Mouse (Mus musculus): ENCODE measurements around the gene Pibf1.

The Pibf1 gene

GRCm38 (mm10) chr14:99263816-99264215 is 164.6 kb downstream of the Pibf1 start:
- no peak for DNase-seq (ENCODE audit: extremely low read depth, insufficient read length, low spot score)

DNA sequence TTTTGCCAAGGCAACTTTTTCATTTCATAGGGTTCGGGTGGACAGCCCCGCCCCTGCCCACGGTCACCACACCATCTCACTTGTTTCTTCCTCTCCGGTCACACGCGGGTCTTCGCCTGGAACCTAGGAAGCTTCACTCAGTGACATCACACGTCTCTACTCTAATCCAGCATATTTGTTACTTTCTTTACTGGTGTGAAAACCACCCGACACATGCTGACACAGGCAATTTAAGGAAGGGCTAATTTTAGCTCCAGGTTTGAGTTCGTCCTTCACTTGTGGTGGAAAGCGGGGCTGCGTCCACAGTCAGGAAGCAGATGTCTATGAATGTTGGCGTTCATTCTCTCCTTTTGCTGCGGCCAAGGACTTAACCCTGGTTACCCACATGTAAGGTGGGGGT is 166.6 kb downstream of the Pibf1 start:
- no peak for DNase-seq (ENCODE audit: extremely low read depth, insufficient read length, low spot score)

DNA sequence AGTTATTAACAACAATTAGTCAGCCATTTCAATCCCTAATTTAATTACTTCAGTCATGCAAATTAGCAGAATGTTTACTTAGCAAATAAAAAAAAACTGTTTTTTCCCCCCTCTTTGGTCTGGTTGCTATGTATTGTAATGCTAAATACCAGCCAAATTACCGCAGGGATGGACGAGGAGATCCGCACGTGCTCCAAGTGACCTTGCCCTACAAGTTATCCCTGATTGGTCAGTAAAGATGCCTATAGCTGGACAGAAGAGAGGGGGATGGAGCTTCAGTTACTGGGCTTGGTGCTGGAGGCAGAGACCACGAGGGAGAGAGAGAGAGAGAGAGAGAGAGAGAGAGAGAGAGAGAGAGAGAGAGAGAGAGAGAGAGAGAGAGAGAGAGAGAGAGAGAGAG is 167.5 kb downstream of the Pibf1 start:
- DNase-seq (ENCODE audit: extremely low read depth, insufficient read length, low spot score) = no peak

GRCm38 (mm10) chr14:99274056-99274455 is 174.8 kb downstream of the Pibf1 start:
- no peak for DNase-seq (ENCODE audit: extremely low read depth, insufficient read length, low spot score)

GRCm38 (mm10) chr14:99275827-99276226 is 176.6 kb downstream of the Pibf1 start:
- no peak for DNase-seq (ENCODE audit: extremely low read depth, insufficient read length, low spot score)

DNA sequence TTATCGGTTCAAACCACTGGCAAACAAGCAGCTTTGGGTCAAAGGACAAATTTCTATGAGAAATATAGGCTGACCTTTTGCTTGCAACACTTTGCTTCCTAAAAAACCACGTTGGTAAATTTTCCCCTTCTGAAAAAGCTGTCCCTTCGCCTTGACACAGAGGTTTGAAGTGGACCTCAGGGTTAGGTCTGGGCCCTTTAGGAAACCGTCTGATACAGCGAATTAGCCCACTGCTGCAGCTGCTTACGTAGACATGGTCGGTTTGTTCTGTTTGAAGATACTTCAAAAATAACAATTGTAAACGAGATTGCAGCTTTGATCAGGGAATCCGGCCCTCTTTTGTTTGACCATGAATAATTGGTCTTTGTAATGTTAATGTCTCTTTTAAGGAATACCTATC is 179.1 kb downstream of the Pibf1 start:
- no peak for DNase-seq (ENCODE audit: extremely low read depth, insufficient read length, low spot score)

GRCm38 (mm10) chr14:99278763-99279486 is 179.7 kb downstream of the Pibf1 start:
- no peak for DNase-seq (ENCODE audit: extremely low read depth, insufficient read length, low spot score)

GRCm38 (mm10) chr14:99280399-99280798 is 181.2 kb downstream of the Pibf1 start:
- DNase-seq (ENCODE audit: extremely low read depth, insufficient read length, low spot score) = no peak

DNA sequence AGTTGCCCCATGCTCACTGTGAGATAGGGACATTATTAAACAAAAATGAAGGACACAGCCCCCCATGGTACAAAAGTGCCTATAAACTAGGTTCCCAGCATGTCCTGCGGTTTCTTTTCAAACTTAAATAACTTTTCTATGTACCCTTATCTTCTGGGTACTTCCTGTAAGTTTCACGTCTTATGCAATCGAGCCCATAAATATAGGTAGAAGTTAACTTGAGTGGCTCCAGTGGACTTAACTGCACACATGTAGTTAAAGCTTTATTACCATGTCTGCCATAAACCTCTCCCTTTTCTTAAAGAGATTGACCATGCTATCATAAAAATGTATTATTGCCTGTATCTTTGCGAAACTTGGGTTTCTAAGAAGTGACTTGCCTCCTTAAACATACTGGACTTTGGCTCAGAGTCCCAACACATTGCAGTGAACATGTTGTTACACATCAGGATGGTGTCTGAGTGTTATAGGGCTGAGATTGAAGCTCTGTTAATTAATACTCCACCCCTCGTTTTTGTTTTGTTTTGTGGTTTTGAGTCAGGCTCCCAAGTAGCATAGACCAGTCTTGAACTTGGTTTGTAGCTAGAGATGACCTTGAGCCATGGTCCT is 181.7 kb downstream of the Pibf1 start:
- DNase-seq (ENCODE audit: extremely low read depth, insufficient read length, low spot score) = no peak

DNA sequence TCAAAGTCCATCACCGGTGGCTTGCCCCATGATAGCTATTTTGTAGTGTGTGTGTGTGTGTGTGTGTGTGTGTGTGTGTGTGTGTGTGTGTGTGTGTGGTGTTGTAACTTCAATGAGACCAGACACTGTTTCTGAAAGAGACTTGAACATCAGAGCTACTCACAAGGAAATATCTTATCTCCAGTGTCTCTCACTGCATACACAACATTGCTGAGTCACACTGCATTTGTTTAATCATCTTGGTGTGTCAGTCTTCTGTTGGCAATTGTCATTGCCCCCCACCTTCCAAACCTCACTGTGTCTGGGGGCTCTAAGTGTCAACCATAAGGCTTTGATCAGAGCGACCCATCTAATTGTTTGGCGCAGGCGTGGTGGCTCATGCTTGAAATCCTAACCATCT is 186.3 kb downstream of the Pibf1 start:
- DNase-seq (ENCODE audit: extremely low read depth, insufficient read length, low spot score) = no peak

GRCm38 (mm10) chr14:99292176-99292575 is 193.0 kb downstream of the Pibf1 start:
- DNase-seq (ENCODE audit: extremely low read depth, insufficient read length, low spot score) = no peak

- DNase-seq (ENCODE audit: extremely low read depth, insufficient read length, low spot score) = no peak
Measured at GRCm38 (mm10) chr14:99294424-99294823, 195.2 kb downstream of the Pibf1 start.

DNA sequence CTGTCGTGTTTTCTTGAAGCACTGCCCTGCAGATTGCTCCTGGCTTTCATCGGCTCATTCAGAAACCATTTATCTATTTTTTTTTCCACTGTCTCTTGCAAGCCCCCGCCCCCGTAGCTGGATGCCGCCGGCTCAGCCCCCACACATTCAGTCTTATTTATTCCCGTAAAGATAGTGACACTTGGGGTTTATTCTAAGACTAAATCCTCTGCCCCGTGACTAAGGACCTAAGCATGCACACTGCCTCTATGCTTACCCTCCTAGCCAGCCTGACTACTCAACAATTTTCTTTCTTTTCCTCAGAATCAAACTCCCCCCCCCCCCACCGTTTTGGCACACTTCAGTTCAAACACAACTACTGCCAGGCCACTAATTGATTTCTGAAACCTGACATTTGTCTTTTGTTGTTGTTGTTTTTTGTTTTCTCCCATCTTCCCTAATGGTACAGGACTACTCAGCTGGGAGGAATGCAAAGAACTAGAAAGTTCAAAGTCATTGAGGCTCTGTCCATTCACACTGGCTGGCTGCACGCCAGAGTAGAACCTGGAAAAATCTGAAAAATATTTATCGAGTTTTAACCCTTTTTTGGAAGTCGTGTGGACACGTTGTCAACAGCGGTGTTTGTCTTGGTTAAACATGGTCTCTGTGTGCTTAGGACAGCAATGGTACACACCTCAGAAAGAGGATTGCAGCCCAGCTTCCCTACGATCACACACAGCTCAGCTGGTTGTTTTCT is 196.6 kb downstream of the Pibf1 start:
- DNase-seq (ENCODE audit: extremely low read depth, insufficient read length, low spot score) = peak; percentile 49

- peak; percentile 97 for DNase-seq (ENCODE audit: extremely low read depth, insufficient read length, low spot score)
Measured at GRCm38 (mm10) chr14:99298385-99299021, 199.3 kb downstream of the Pibf1 start, which contains the start of gene Klf5. Gene Klf5, plus strand, starts transcription at chr14:99298691.

- DNase-seq (ENCODE audit: extremely low read depth, insufficient read length, low spot score) = peak; percentile 75
Measured at GRCm38 (mm10) chr14:99299022-99299481, 199.8 kb downstream of the Pibf1 start.

- DNase-seq (ENCODE audit: extremely low read depth, insufficient read length, low spot score) = peak; percentile 32
Measured at GRCm38 (mm10) chr14:99299701-99300191, 200.5 kb downstream of the Pibf1 start.

GRCm38 (mm10) chr14:99301472-99301871 is 202.2 kb downstream of the Pibf1 start:
- peak; percentile 41 for DNase-seq (ENCODE audit: extremely low read depth, insufficient read length, low spot score)

Data from 3134 (cell line).